Mouse (Mus musculus) CD4-positive, CD25-positive, alpha-beta regulatory T cell, adult 2 months (primary cell): ENCODE measurements around the gene Onecut1.

Experiments used
- DNase-seq: peaks from one replicate; pipeline ENCODE4 v3.0.0-alpha.2; 2012; ENCODE audit warnings: low read depth, low spot score

Gene Onecut1

GRCm38 (mm10) chr9:74911430-74911829, 49.7 kb downstream of the Onecut1 start:
- no peak for DNase-seq

- no peak for DNase-seq
Observed at GRCm38 (mm10) chr9:74911919-74912318, 50.2 kb downstream of the Onecut1 start.

GRCm38 (mm10) chr9:74912619-74913376, 51.1 kb downstream of the Onecut1 start:
- DNase-seq, result no peak

GRCm38 (mm10) chr9:74915611-74916010, 53.9 kb downstream of the Onecut1 start:
- DNase-seq, result no peak

- no peak for DNase-seq
Observed at GRCm38 (mm10) chr9:74920450-74920849, 58.7 kb downstream of the Onecut1 start.

GRCm38 (mm10) chr9:74921422-74921821, 59.7 kb downstream of the Onecut1 start:
- no peak for DNase-seq

- DNase-seq, result no peak
Observed at GRCm38 (mm10) chr9:74922884-74923283, 61.2 kb downstream of the Onecut1 start.

- DNase-seq, result no peak
Observed at GRCm38 (mm10) chr9:74923291-74923977, 61.7 kb downstream of the Onecut1 start.

- DNase-seq, result no peak
Observed at GRCm38 (mm10) chr9:74925220-74925769, 63.6 kb downstream of the Onecut1 start.

- no peak for DNase-seq
Observed at GRCm38 (mm10) chr9:74929981-74930423, 68.3 kb downstream of the Onecut1 start.

- no peak for DNase-seq
Observed at GRCm38 (mm10) chr9:74930653-74931052, 68.9 kb downstream of the Onecut1 start.

- DNase-seq, result no peak
Observed at GRCm38 (mm10) chr9:74935289-74935688, 73.6 kb downstream of the Onecut1 start.

GRCm38 (mm10) chr9:74937761-74938160, 76.0 kb downstream of the Onecut1 start:
- no peak for DNase-seq

GRCm38 (mm10) chr9:74938670-74939534, 77.2 kb downstream of the Onecut1 start:
- DNase-seq, result no peak
